Mouse (Mus musculus) testis, adult 2 months (tissue): ENCODE measurements around the gene Grk2.

Source experiments
- CTCF ChIP-seq: fragments of 200-500 bp; IDR thresholded peaks from 2 replicates; pipeline ENCODE4 v1.5.1; 2012; ENCODE audit warnings: low read depth, mild to moderate bottlenecking, inconsistent platforms, low read length, moderate library complexity; ENCODE audit not compliant: control insufficient read depth, insufficient read depth, insufficient replicate concordance
- POLR2A ChIP-seq: fragments of 200-500 bp; IDR thresholded peaks from 2 replicates; pipeline ENCODE4 v1.6.1; 2012; ENCODE audit warnings: low read depth, mild to moderate bottlenecking, inconsistent platforms, low read length, moderate library complexity; ENCODE audit not compliant: control insufficient read depth

DNA sequence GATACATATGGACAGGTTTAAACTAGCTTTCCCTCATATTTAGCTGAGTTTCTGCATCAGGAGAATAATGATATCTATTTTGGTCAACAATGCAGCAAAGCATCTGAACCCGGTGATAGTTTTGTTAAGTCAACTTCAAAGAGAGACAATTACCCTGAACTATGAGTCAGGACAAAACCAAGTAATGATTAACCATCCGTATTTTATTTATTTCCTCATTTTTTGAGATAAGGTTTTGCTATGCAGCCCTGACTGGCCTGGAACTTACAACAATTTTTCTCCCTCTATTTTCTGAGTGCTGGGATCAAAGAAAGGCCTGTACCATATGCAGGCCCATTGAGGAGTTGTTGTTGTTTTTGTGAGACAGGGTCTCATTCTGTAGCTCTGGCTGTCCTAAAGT, 24.6 kb upstream of the Grk2 start:
- TF ChIP-seq CTCF = no peak
- TF ChIP-seq POLR2A = no peak
